Comparison of ENCODE assay signal across 12 mouse cellular contexts in genomic region chr9:48813960-48814880, GRCm38 (mm10). TPM values are rescaled to one million over a fixed set of nuclear protein-coding genes. Genes with fewer than 3 reads are reported as not detected.
DNase-seq lines count a peak whose midpoint lies in the region; ATAC-seq lines count a peak whose summit lies in the region.
"Had no signal": no experiment of that assay in that cellular context is flagged by ENCODE, and none has a peak within 500 bp of the region (broad histone marks: within the 10 kb centered on the region; RNA-seq: fewer than 3 reads in every experiment).

No protein-coding gene starts in this region.

- H3K4me1 ChIP-seq in stomach, embryonic 15.5 days = no peaks in the 10 kb centered on the region

- no peak overlapping the region for H3K4me2 ChIP-seq in stomach, embryonic 15.5 days

- WGBS in stomach, embryonic 15.5 days = 52% methylated on average over 19 of the region's 19 CpGs

- ATAC-seq in stomach, embryonic 15.5 days (ENCODE audit: insufficient read depth, low FRiP score, low read depth) = peak; percentile 54; the same call in 1 of the 2 replicates
- ATAC-seq: activated CD4-positive, CD25-positive, alpha-beta regulatory T cell, adult 4 months had no signal

- DNase-seq in heart, adult 11 months = peak; percentile 97
- no peak for DNase-seq in heart, adult 8-10 months (ENCODE audit: low spot score)
- DNase-seq in spleen, postnatal 36 days (ENCODE audit: low spot score in 2 of 2) = peak; percentile 28 to 38
- DNase-seq in spleen, adult 18-20 months = no peak
- DNase-seq in heart, postnatal 4 days = peak; percentile 59
- no peak for DNase-seq in retina, postnatal 1 day
- DNase-seq in MN1 (ENCODE audit: low spot score) = no peak
- DNase-seq: gastrocnemius, postnatal 25 days had no signal

- no peaks in the 10 kb centered on the region for H3K9me3 ChIP-seq in stomach, embryonic 15.5 days
- H3K9me3 ChIP-seq: embryonic facial prominence, embryonic 10.5 days had no signal

- 0 out of 2 replicates have a peak, but pooled peaks cover 3% of the 10 kb centered on the region for H3K27me3 ChIP-seq in stomach, embryonic 15.5 days (replicated peaks)

- no peak overlapping the region for H3K9ac ChIP-seq in stomach, embryonic 15.5 days

- no peaks in the 10 kb centered on the region for H3K36me3 ChIP-seq in stomach, embryonic 15.5 days
- H3K36me3 ChIP-seq: embryonic facial prominence, embryonic 10.5 days had no signal

- H3K4me3 ChIP-seq in stomach, embryonic 15.5 days (replicated peaks) = no peak overlapping the region
- H3K4me3 ChIP-seq: embryonic facial prominence, embryonic 10.5 days; myocyte had no signal

- H3K27ac ChIP-seq in stomach, embryonic 15.5 days = no peak overlapping the region
- H3K27ac ChIP-seq: embryonic facial prominence, embryonic 10.5 days had no signal

RNA-seq across cellular contexts. Expression of gene Zbtb16, which starts 21.8 kb away (rescaled TPM):
- 100 to 1,000 TPM; 105 to 204 (median 152) TPM for total RNA-seq in heart, adult 8-10 months (2022)
- total RNA-seq in heart, postnatal 4 days (2021) = 10 to 100 TPM; 24.0 to 24.7 TPM
- 3.9 and 4.5 TPM in 2 replicates for polyA plus RNA-seq in stomach, embryonic 15.5 days (2015; fragmentation: Nextera tagmentation; extraction: Ambion mirVana)
- polyA plus RNA-seq: activated CD4-positive, CD25-positive, alpha-beta regulatory T cell, adult 4 months; myocyte had no signal

Comparison
In these comparisons a context has a peak if more than half of its experiments do, and no peak if none do; other contexts are left out.
1. DNase-seq: peak in heart, adult 11 months (single experiment), spleen, postnatal 36 days (2 of 2) and heart, postnatal 4 days (single experiment); none in heart, adult 8-10 months (single experiment), spleen, adult 18-20 months (0 of 2), retina, postnatal 1 day (single experiment) and MN1 (single experiment).
2. RNA of gene Zbtb16, which starts 21.8 kb away (total RNA-seq): 105 to 204 TPM in heart, adult 8-10 months; 24.0 to 24.7 TPM in heart, postnatal 4 days; every median in the first group is over 4 times any median in the second.